Mouse (Mus musculus) right cerebral cortex, postnatal 14 days (tissue): ENCODE data around the gene Map4k1.

ENCODE experiments used
- DNase-seq: peaks from one replicate; pipeline ENCODE4 v3.0.0; 2022

Map4k1 gene

GRCm38 (mm10) chr7:28981651-28982273, at the start of gene Map4k1, which contains the start of gene Eif3k:
Map4k1 (plus strand) TSS chr7:28982050.
Eif3k (minus strand) TSS chr7:28981864.
- peak; percentile 98 for DNase-seq

GRCm38 (mm10) chr7:28932421-28933041, 49.3 kb upstream of the Map4k1 start:
- DNase-seq: no peak

- no peak for DNase-seq
Observed at GRCm38 (mm10) chr7:28933825-28934224, 48.0 kb upstream of the Map4k1 start.

GRCm38 (mm10) chr7:28936787-28937186, 45.1 kb upstream of the Map4k1 start:
- DNase-seq: no peak

GRCm38 (mm10) chr7:28938654-28939053, 43.2 kb upstream of the Map4k1 start:
- no peak for DNase-seq

GRCm38 (mm10) chr7:28939418-28940183, 42.2 kb upstream of the Map4k1 start:
- DNase-seq: no peak

GRCm38 (mm10) chr7:28941129-28941528, 40.7 kb upstream of the Map4k1 start:
- DNase-seq: no peak

- no peak for DNase-seq
Observed at GRCm38 (mm10) chr7:28941542-28941941, 40.3 kb upstream of the Map4k1 start.

- DNase-seq: no peak
Observed at GRCm38 (mm10) chr7:28943451-28944180, 38.2 kb upstream of the Map4k1 start.

GRCm38 (mm10) chr7:28944756-28945415, 37.0 kb upstream of the Map4k1 start:
- DNase-seq: no peak

GRCm38 (mm10) chr7:28945416-28946270, 36.2 kb upstream of the Map4k1 start:
- no peak for DNase-seq

GRCm38 (mm10) chr7:28946271-28946610, 35.6 kb upstream of the Map4k1 start:
- DNase-seq: no peak

GRCm38 (mm10) chr7:28948746-28949145, 33.1 kb upstream of the Map4k1 start:
- DNase-seq: no peak

GRCm38 (mm10) chr7:28949298-28949697, 32.6 kb upstream of the Map4k1 start:
- DNase-seq: no peak

- no peak for DNase-seq
Observed at GRCm38 (mm10) chr7:28950346-28951037, 31.4 kb upstream of the Map4k1 start.

GRCm38 (mm10) chr7:28951764-28952163, 30.1 kb upstream of the Map4k1 start:
- no peak for DNase-seq

GRCm38 (mm10) chr7:28952786-28953185, 29.1 kb upstream of the Map4k1 start:
- no peak for DNase-seq

- no peak for DNase-seq
Observed at GRCm38 (mm10) chr7:28953476-28954376, 28.1 kb upstream of the Map4k1 start.

GRCm38 (mm10) chr7:28954773-28955172, 27.1 kb upstream of the Map4k1 start:
- no peak for DNase-seq

- no peak for DNase-seq
Observed at GRCm38 (mm10) chr7:28955295-28955897, 26.5 kb upstream of the Map4k1 start.
